Mouse (Mus musculus) cortical plate, adult 2 months (tissue): ENCODE results near the gene Cope.

Source experiments
- CTCF ChIP-seq: fragments of 200-500 bp; IDR thresholded peaks from 2 replicates; pipeline ENCODE4 v1.5.1; 2011; ENCODE audit warnings: mild to moderate bottlenecking, control low read depth, low read length; ENCODE audit not compliant: insufficient read depth; ENCODE audit errors: extremely low read depth
- POLR2A ChIP-seq: fragments of 200-500 bp; IDR thresholded peaks from 2 replicates; pipeline ENCODE4 v1.6.1; 2011; ENCODE audit warnings: mild to moderate bottlenecking, low read length, control low read depth; ENCODE audit not compliant: insufficient read depth; ENCODE audit errors: extremely low read depth

DNA sequence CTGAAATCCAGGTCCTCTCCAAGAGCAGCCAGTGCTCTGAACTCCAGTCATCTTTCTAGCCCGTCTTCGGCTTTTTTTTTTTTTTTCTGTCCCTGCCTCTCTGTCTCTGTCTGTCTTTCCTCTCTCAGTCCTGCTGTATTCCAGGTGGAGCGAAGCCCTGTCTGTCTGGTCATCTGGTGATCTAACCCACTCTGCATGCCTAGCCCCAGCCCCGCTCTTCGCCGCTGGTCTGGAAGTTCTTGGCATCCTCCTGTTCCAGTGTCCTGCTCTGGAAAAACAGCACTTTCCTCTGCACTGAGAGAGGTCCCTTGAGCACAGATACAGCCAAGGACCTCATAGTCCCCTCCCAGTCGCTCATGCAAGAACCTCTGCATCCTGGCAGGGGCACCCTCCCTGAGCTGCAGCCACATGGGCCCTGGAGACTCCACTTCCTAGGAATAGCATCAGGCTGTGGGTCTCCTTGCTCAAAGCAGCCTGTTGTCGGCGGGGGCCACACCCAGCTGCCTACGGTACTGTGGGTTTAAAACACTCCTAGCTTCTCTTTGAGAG lies 59.2 kb downstream of the Cope start:
- TF ChIP-seq CTCF (no peak), POLR2A (no peak)
